Mouse (Mus musculus) liver, embryonic 15.5 days (tissue): ENCODE results near the gene Il4i1. TPM values are rescaled to one million over a fixed set of nuclear protein-coding genes. Genes with fewer than 3 reads are reported as not detected.

Experiments
- ATAC-seq: fragments of 200-750 bp; cut with Nextera tagmentation; 2 replicates; pipeline ENCODE4 v1.8.0; 2017; ENCODE audit warnings: moderate number of reproducible peaks, mild to moderate bottlenecking, moderate library complexity; ENCODE audit not compliant: insufficient read depth
- H3K27ac ChIP-seq: fragments of 300-500 bp; sonication (generic); replicated peaks from 2 replicates; pipeline ENCODE4 v1.5.1; 2015; ENCODE audit warnings: mild to moderate bottlenecking, inconsistent platforms
- H3K27me3 ChIP-seq: fragments of 300-500 bp; sonication (generic); 2 replicates; pipeline ENCODE4 v1.6.1; 2015; ENCODE audit warnings: mild to moderate bottlenecking, inconsistent platforms
- H3K36me3 ChIP-seq: fragments of 300-500 bp; sonication (generic); replicated peaks from 2 replicates; pipeline ENCODE4 v1.6.1; 2015; ENCODE audit warnings: moderate library complexity, mild to moderate bottlenecking, inconsistent platforms
- H3K4me1 ChIP-seq: fragments of 300-500 bp; sonication (generic); replicated peaks from 2 replicates; pipeline ENCODE4 v1.6.1; 2015; ENCODE audit warnings: inconsistent platforms
- H3K4me2 ChIP-seq: fragments of 300-500 bp; sonication (generic); 2 replicates; pipeline ENCODE4 v1.6.1; 2015; ENCODE audit warnings: moderate library complexity, mild to moderate bottlenecking, inconsistent platforms
- H3K4me3 ChIP-seq: fragments of 300-500 bp; sonication (generic); replicated peaks from 2 replicates; pipeline ENCODE4 v1.5.1; 2015; ENCODE audit warnings: mild to moderate bottlenecking, inconsistent platforms
- H3K9ac ChIP-seq: fragments of 300-500 bp; sonication (generic); 2 replicates; pipeline ENCODE4 v1.6.1; 2015; ENCODE audit warnings: moderate library complexity, mild to moderate bottlenecking, inconsistent platforms
- H3K9me3 ChIP-seq: fragments of 300-500 bp; sonication (generic); replicated peaks from 2 replicates; pipeline ENCODE4 v1.6.1; 2016; ENCODE audit warnings: inconsistent platforms
- WGBS: fragments of 180-500 bp; shearing (Covaris S2); methylation state at CpG from one replicate; pipeline ENCODE4 v1.1.7; 2015; ENCODE audit warnings: mixed read lengths; ENCODE audit not compliant: insufficient replicate concordance; 5-methylcytosine and 5-hydroxymethylcytosine counted together
- polyA plus RNA-seq: library from polyadenylated mRNA; unstranded; fragments of >200 nt; fragmentation: Nextera tagmentation; extraction: Ambion mirVana; gene quantifications from 2 replicates; pipeline ENCODE4 v1.2.1, GENCODE M21; 2015

Il4i1 gene
- polyA plus RNA-seq, 1 experiment from 2014 or later = 0.46 TPM

- 67% methylated on average over 4 of the region's 4 CpGs for WGBS
- H3K9me3 ChIP-seq = no peaks in the 10 kb centered on the region
- peaks cover 10% of the 10 kb centered on the region; the same call in 1 of the 2 replicates for H3K36me3 ChIP-seq
- no peak overlapping the region for H3K4me3 ChIP-seq
- H3K4me2 ChIP-seq = no peak overlapping the region
- no peak overlapping the region for H3K27ac ChIP-seq
- 0 out of 2 replicates have a peak, but pooled peaks cover 3% of the 10 kb centered on the region for H3K27me3 ChIP-seq
- no peak overlapping the region for H3K9ac ChIP-seq
- no peak for ATAC-seq
- H3K4me1 ChIP-seq = peaks cover 14% of the 10 kb centered on the region
These were observed 5.8 kb upstream of the Il4i1 start for GRCm38 (mm10) chr7:44810365-44810764.

GRCm38 (mm10) chr7:44810819-44811557, 5.2 kb upstream of the Il4i1 start:
- Histone ChIP-seq H3K9me3 (no peaks in the 10 kb centered on the region), H3K4me3 (no peak overlapping the region), H3K4me2 (no peak overlapping the region), H3K27ac (no peak overlapping the region), H3K27me3 (no peaks in the 10 kb centered on the region), H3K9ac (no peak overlapping the region), H3K36me3 (peaks cover 10% of the 10 kb centered on the region; the same call in 1 of the 2 replicates), H3K4me1 (peaks cover 17% of the 10 kb centered on the region)
- ATAC-seq = no peak
- WGBS = 64% methylated on average over 7 of the region's 7 CpGs

- H3K4me1 ChIP-seq = peaks cover 24% of the 10 kb centered on the region
- H3K36me3 ChIP-seq = peaks cover 10% of the 10 kb centered on the region; the same call in 1 of the 2 replicates
- no peaks in the 10 kb centered on the region for H3K9me3 ChIP-seq
- no peak overlapping the region for H3K9ac ChIP-seq
- H3K4me2 ChIP-seq = no peak overlapping the region
- no peaks in the 10 kb centered on the region for H3K27me3 ChIP-seq
- no peak for ATAC-seq
- 79% methylated on average over 20 of the region's 20 CpGs for WGBS
- H3K27ac ChIP-seq = no peak overlapping the region
- no peak overlapping the region for H3K4me3 ChIP-seq
These were observed 3.4 kb upstream of the Il4i1 start for GRCm38 (mm10) chr7:44812651-44813325.

GRCm38 (mm10) chr7:44813985-44814384, 2.2 kb upstream of the Il4i1 start:
- Histone ChIP-seq H3K27me3 (no peaks in the 10 kb centered on the region), H3K9me3 (no peaks in the 10 kb centered on the region), H3K4me1 (peaks cover 36% of the 10 kb centered on the region), H3K4me3 (no peak overlapping the region; the same call in 1 of the 2 replicates), H3K27ac (no peak overlapping the region), H3K36me3 (peaks cover 16% of the 10 kb centered on the region), H3K9ac (no peak overlapping the region), H3K4me2 (peak overlapping the region; percentile 92)
- WGBS = 72% methylated on average over 3 of the region's 3 CpGs
- no peak for ATAC-seq

GRCm38 (mm10) chr7:44814423-44814822, 1.8 kb upstream of the Il4i1 start:
- peaks cover 17% of the 10 kb centered on the region for H3K36me3 ChIP-seq
- H3K27me3 ChIP-seq = no peaks in the 10 kb centered on the region
- H3K27ac ChIP-seq = peak overlapping the region; percentile 96; the same call in 1 of the 2 replicates
- no peak overlapping the region for H3K9ac ChIP-seq
- peak overlapping the region; percentile 92 for H3K4me2 ChIP-seq
- no peaks in the 10 kb centered on the region for H3K9me3 ChIP-seq
- WGBS = 63% methylated on average over 4 of the region's 4 CpGs
- no peak for ATAC-seq
- peaks cover 41% of the 10 kb centered on the region for H3K4me1 ChIP-seq
- peak overlapping the region; percentile 90 for H3K4me3 ChIP-seq

- ATAC-seq = no peak
- Histone ChIP-seq H3K4me2 (peak overlapping the region; percentile 92), H3K9me3 (no peaks in the 10 kb centered on the region), H3K4me1 (peaks cover 47% of the 10 kb centered on the region), H3K27me3 (no peaks in the 10 kb centered on the region), H3K27ac (peak overlapping the region; percentile 96), H3K36me3 (peaks cover 17% of the 10 kb centered on the region), H3K4me3 (peak overlapping the region; percentile 90), H3K9ac (peak overlapping the region; percentile 93)
- WGBS = 44% methylated on average over 14 of the region's 14 CpGs
These were observed 1.1 kb upstream of the Il4i1 start for GRCm38 (mm10) chr7:44814952-44815553.

GRCm38 (mm10) chr7:44816470-44817021, 359 bp downstream of the Il4i1 start, which contains the start of gene Atf5:
Gene Atf5 (minus strand): TSS chr7:44816658.
- Histone ChIP-seq H3K4me2 (peak within 1 kb of the TSS; percentile 92), H3K27me3 (no peaks in the 10 kb centered on the region), H3K27ac (peak within 1 kb of the TSS; percentile 96), H3K4me3 (peak within 1 kb of the TSS; percentile 90), H3K9ac (peak within 1 kb of the TSS; percentile 93), H3K9me3 (no peaks in the 10 kb centered on the region), H3K36me3 (peaks cover 17% of the 10 kb centered on the region), H3K4me1 (peaks cover 62% of the 10 kb centered on the region)
- WGBS = under 1% methylated on average over 57 of the region's 57 CpGs
- peak; percentile 27 for ATAC-seq

GRCm38 (mm10) chr7:44817441-44817840, 1.3 kb downstream of the Il4i1 start:
- H3K27me3 ChIP-seq = no peaks in the 10 kb centered on the region
- peak overlapping the region; percentile 93 for H3K9ac ChIP-seq
- peaks cover 17% of the 10 kb centered on the region for H3K36me3 ChIP-seq
- H3K9me3 ChIP-seq = no peaks in the 10 kb centered on the region
- H3K4me3 ChIP-seq = peak overlapping the region; percentile 90
- no peak for ATAC-seq
- H3K4me1 ChIP-seq = peaks cover 66% of the 10 kb centered on the region
- 21% methylated on average over 3 of the region's 3 CpGs for WGBS
- H3K27ac ChIP-seq = peak overlapping the region; percentile 96
- peak overlapping the region; percentile 92 for H3K4me2 ChIP-seq

GRCm38 (mm10) chr7:44818164-44818563, 2.0 kb downstream of the Il4i1 start:
- WGBS = 20% methylated on average over 2 of the region's 2 CpGs
- no peaks in the 10 kb centered on the region for H3K27me3 ChIP-seq
- ATAC-seq = no peak
- peaks cover 71% of the 10 kb centered on the region for H3K4me1 ChIP-seq
- H3K27ac ChIP-seq = peak overlapping the region; percentile 96
- H3K4me2 ChIP-seq = peak overlapping the region; percentile 92
- H3K4me3 ChIP-seq = peak overlapping the region; percentile 90
- H3K9ac ChIP-seq = peak overlapping the region; percentile 93; the same call in 1 of the 2 replicates
- peaks cover 22% of the 10 kb centered on the region for H3K36me3 ChIP-seq
- H3K9me3 ChIP-seq = no peaks in the 10 kb centered on the region

- ATAC-seq = no peak
- H3K36me3 ChIP-seq = peaks cover 28% of the 10 kb centered on the region
- H3K9me3 ChIP-seq = no peaks in the 10 kb centered on the region
- H3K4me1 ChIP-seq = peaks cover 77% of the 10 kb centered on the region
- H3K4me2 ChIP-seq = peak overlapping the region; percentile 92
- H3K27me3 ChIP-seq = no peaks in the 10 kb centered on the region
- WGBS = 41% methylated on average over 6 of the region's 6 CpGs
- peak overlapping the region; percentile 90 for H3K4me3 ChIP-seq
- H3K27ac ChIP-seq = peak overlapping the region; percentile 78
- H3K9ac ChIP-seq = peak overlapping the region; percentile 37
These were observed 2.6 kb downstream of the Il4i1 start for GRCm38 (mm10) chr7:44818751-44819235.
